Mouse (Mus musculus) hindbrain, embryonic 15.5 days (tissue): ENCODE data around the gene Scd3. TPM values are rescaled to one million over a fixed set of nuclear protein-coding genes. Genes with fewer than 3 reads are reported as not detected.

Experiments used
- ATAC-seq: fragments of 200-750 bp; cut with Nextera tagmentation; 2 replicates; pipeline ENCODE4 v1.8.0; 2017; ENCODE audit warnings: low read depth, moderate number of reproducible peaks, moderate TSS enrichment; ENCODE audit not compliant: low FRiP score
- H3K27ac ChIP-seq: fragments of 300-500 bp; sonication (generic); replicated peaks from 2 replicates; pipeline ENCODE4 v1.5.1; 2015; ENCODE audit warnings: mild to moderate bottlenecking, inconsistent platforms
- H3K27me3 ChIP-seq: fragments of 300-500 bp; sonication (generic); 2 replicates; pipeline ENCODE4 v1.6.1; 2015; ENCODE audit warnings: control low read depth, inconsistent platforms
- H3K36me3 ChIP-seq: fragments of 300-500 bp; sonication (generic); 2 replicates; pipeline ENCODE4 v1.6.1; 2015; ENCODE audit warnings: control low read depth, inconsistent platforms
- H3K4me1 ChIP-seq: fragments of 300-500 bp; sonication (generic); replicated peaks from 2 replicates; pipeline ENCODE4 v1.6.1; 2015; ENCODE audit warnings: control low read depth, inconsistent platforms
- H3K4me2 ChIP-seq: fragments of 300-500 bp; sonication (generic); 2 replicates; pipeline ENCODE4 v1.6.1; 2015; ENCODE audit warnings: moderate library complexity, mild to moderate bottlenecking, inconsistent platforms
- H3K4me3 ChIP-seq: fragments of 300-500 bp; sonication (generic); 2 replicates; pipeline ENCODE4 v1.5.1; 2015; ENCODE audit warnings: mild to moderate bottlenecking, inconsistent platforms
- H3K9ac ChIP-seq: fragments of 300-500 bp; sonication (generic); 2 replicates; pipeline ENCODE4 v1.6.1; 2015; ENCODE audit warnings: inconsistent platforms
- H3K9me3 ChIP-seq: fragments of 300-500 bp; sonication (generic); 2 replicates; pipeline ENCODE4 v1.6.1; 2016; ENCODE audit warnings: control low read depth, inconsistent platforms
- WGBS: fragments of 180-500 bp; shearing (Covaris S2); methylation state at CpG from one replicate; pipeline ENCODE4 v1.1.7; 2015; 5-methylcytosine and 5-hydroxymethylcytosine counted together
- polyA plus RNA-seq: library from polyadenylated mRNA; unstranded; fragments of >200 nt; fragmentation: Nextera tagmentation; extraction: Ambion mirVana; gene quantifications from 2 replicates; pipeline ENCODE4 v1.2.1, GENCODE M21; 2015

Gene Scd3
- polyA plus RNA-seq, 1 experiment from 2014 or later = 6.7 TPM

DNA sequence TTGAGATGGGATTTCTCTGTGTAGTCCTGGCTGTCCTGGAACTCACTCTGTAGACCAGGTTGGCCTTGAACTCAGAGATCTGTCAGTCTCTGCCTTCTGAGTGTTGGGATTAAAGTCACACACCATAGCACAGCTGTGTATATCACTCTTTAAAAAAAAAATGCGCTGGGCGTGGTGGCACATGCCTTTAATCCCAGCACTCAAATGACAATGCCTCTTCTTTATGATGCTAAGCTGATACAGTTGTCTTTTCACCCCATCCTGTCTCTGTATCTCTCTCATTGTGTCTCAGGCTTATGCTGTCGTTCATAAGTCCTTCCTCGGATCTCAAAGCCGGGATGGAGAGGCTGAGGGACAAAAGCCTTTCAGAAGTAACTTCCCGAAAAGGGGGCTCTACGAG lies 58.7 kb downstream of the Scd3 start:
- WGBS = 79% methylated on average over 7 of the region's 7 CpGs
- no peak for ATAC-seq

GRCm38 (mm10) chr19:44263581-44263980 lies 60.5 kb downstream of the Scd3 start:
- 88% methylated on average over 3 of the region's 3 CpGs for WGBS
- Histone ChIP-seq H3K36me3 (no peaks in the 10 kb centered on the region), H3K27ac (no peak overlapping the region), H3K4me3 (no peak overlapping the region), H3K27me3 (no peaks in the 10 kb centered on the region), H3K4me2 (no peak overlapping the region), H3K9ac (no peak overlapping the region), H3K9me3 (no peaks in the 10 kb centered on the region), H3K4me1 (0 out of 2 replicates have a peak, but pooled peaks cover 9% of the 10 kb centered on the region)
- ATAC-seq = no peak

More for the DNA sequence above, 58.7 kb downstream of the Scd3 start:
- Histone ChIP-seq H3K4me1 (0 out of 2 replicates have a peak, but pooled peaks cover 5% of the 10 kb centered on the region), H3K9me3 (no peaks in the 10 kb centered on the region), H3K27me3 (no peaks in the 10 kb centered on the region), H3K4me3 (no peak overlapping the region), H3K4me2 (no peak overlapping the region), H3K9ac (no peak overlapping the region), H3K36me3 (no peaks in the 10 kb centered on the region), H3K27ac (no peak overlapping the region)

- Histone ChIP-seq H3K9ac (no peak overlapping the region), H3K4me3 (no peak overlapping the region), H3K4me1 (0 out of 2 replicates have a peak, but pooled peaks cover 9% of the 10 kb centered on the region), H3K4me2 (no peak overlapping the region), H3K27me3 (no peaks in the 10 kb centered on the region), H3K27ac (no peak overlapping the region), H3K9me3 (no peaks in the 10 kb centered on the region), H3K36me3 (no peaks in the 10 kb centered on the region)
- 78% methylated on average over 9 of the region's 9 CpGs for WGBS
- ATAC-seq = no peak
These were observed 61.2 kb downstream of the Scd3 start for GRCm38 (mm10) chr19:44264226-44264625.

DNA sequence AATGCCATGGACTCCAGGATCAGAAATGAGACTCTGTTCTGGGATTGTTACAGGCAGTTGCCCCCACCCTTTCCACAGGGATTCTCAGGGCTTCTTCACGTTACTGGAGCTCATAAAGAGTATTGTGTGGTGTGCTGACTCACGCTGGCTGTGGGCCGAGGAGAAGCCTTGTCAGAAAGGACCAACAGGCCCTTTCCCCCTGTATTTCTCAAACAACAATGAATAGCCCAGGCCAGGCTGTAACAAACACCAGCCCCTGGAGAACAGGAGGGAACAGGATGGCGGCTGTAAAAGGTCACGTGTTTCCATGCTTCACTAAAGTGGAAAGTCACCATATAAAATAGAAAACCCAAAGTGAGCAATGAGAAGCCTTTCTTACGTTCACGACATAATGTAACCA lies 62.2 kb downstream of the Scd3 start:
- no peak overlapping the region for H3K4me3 ChIP-seq

DNA sequence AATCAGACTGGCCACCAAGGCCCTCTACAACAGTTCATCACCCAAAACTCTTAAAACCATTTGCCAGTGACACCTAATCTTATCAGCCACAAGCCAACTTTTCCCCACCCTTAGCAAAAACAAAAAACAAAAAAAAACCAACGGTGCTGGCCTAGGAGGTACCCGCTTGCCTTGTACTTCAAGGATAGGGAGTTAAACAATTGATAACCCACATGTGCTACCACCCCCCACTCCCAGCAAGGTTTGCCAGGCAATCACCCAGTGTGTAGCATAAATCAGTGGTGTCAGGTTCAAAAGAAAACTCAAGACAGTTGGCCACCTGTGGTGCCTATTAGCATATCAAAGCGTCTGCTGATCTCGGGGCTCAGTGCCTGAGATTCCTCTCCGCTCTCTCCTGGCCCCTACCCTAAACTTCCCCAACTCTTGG lies 62.9 kb downstream of the Scd3 start:
- WGBS = 20% methylated on average over 5 of the region's 5 CpGs
- peak overlapping the region; percentile 81; the same call in 1 of the 2 replicates for H3K4me2 ChIP-seq

More for the DNA sequence above, 62.2 kb downstream of the Scd3 start:
- H3K4me2 ChIP-seq = no peak overlapping the region
- H3K9me3 ChIP-seq = no peaks in the 10 kb centered on the region
- no peak overlapping the region for H3K9ac ChIP-seq
- no peak for ATAC-seq
- 25% methylated on average over 7 of the region's 7 CpGs for WGBS
- H3K27ac ChIP-seq = no peak overlapping the region
- no peaks in the 10 kb centered on the region for H3K36me3 ChIP-seq
- 0 out of 2 replicates have a peak, but pooled peaks cover 9% of the 10 kb centered on the region for H3K4me1 ChIP-seq
- no peaks in the 10 kb centered on the region for H3K27me3 ChIP-seq

DNA sequence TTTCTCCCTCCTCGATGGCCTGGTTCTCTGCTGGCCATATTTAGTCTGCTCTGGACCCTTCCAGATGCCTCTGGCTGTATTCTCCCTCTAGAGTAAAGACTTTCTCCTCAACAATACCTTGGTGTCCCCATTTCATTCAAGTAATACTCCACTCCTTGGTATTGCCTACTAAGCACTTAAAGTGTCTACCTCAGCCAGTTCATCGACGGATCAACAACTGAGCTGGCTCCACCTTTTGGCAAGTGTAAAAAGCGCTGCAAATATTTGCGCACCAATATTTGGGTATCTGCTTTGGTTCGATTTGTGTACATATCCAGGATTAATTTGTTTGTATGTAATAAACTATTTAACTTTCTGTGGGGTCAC lies 63.4 kb downstream of the Scd3 start:
- Histone ChIP-seq H3K9me3 (no peaks in the 10 kb centered on the region), H3K36me3 (no peaks in the 10 kb centered on the region), H3K9ac (peak overlapping the region; percentile 58; the same call in 1 of the 2 replicates), H3K4me3 (peak overlapping the region; percentile 49), H3K27me3 (no peaks in the 10 kb centered on the region), H3K27ac (peak overlapping the region; percentile 90), H3K4me1 (0 out of 2 replicates have a peak, but pooled peaks cover 9% of the 10 kb centered on the region), H3K4me2 (peak overlapping the region; percentile 81)
- no peak for ATAC-seq
- WGBS = 4% methylated on average over 6 of the region's 6 CpGs

More for the DNA sequence above, 62.9 kb downstream of the Scd3 start:
- no peaks in the 10 kb centered on the region for H3K36me3 ChIP-seq
- no peak overlapping the region for H3K9ac ChIP-seq
- H3K9me3 ChIP-seq = no peaks in the 10 kb centered on the region
- H3K4me3 ChIP-seq = no peak overlapping the region
- 0 out of 2 replicates have a peak, but pooled peaks cover 9% of the 10 kb centered on the region for H3K4me1 ChIP-seq
- no peak overlapping the region for H3K27ac ChIP-seq
- H3K27me3 ChIP-seq = no peaks in the 10 kb centered on the region
- ATAC-seq = no peak

GRCm38 (mm10) chr19:44266824-44267498 lies 63.9 kb downstream of the Scd3 start:
- H3K4me2 ChIP-seq = peak overlapping the region; percentile 81
- 0 out of 2 replicates have a peak, but pooled peaks cover 9% of the 10 kb centered on the region for H3K4me1 ChIP-seq
- H3K9me3 ChIP-seq = no peaks in the 10 kb centered on the region
- peak; percentile 98 for ATAC-seq
- no peaks in the 10 kb centered on the region for H3K36me3 ChIP-seq
- H3K27me3 ChIP-seq = no peaks in the 10 kb centered on the region
- peak overlapping the region; percentile 49 for H3K4me3 ChIP-seq
- H3K9ac ChIP-seq = peak overlapping the region; percentile 58
- WGBS = under 1% methylated on average over 42 of the region's 43 CpGs
- H3K27ac ChIP-seq = peak overlapping the region; percentile 90

DNA sequence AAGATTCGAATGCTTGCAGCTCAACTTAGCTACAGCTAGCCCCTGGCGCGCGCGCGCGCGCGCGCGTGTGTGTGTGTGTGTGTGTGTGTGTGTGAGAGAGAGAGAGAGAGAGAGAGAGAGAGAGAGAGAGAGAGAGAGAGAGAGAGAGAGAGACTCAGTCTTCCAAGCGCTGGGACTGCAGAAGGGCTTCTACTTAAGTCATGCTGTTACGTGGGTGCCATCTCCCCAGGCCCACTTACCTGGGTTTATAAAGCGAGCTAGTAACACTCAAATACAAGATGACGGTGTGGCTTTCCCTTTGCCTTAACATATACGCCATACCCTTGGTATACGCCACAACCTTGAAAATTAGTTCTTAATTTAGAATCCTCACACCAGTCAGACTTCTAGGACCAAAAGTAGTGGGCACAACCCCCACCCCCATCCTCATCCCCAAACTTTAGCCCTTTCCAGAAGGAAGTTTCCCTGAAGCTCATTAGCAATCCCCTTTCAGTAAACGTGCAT lies 64.5 kb downstream of the Scd3 start:
- peak overlapping the region; percentile 90 for H3K27ac ChIP-seq
- no peaks in the 10 kb centered on the region for H3K9me3 ChIP-seq
- WGBS = 14% methylated on average over 18 of the region's 18 CpGs
- H3K36me3 ChIP-seq = no peaks in the 10 kb centered on the region
- H3K9ac ChIP-seq = peak overlapping the region; percentile 58
- H3K4me2 ChIP-seq = peak overlapping the region; percentile 81
- peak; percentile 31; the same call in 1 of the 2 replicates for ATAC-seq
- H3K4me1 ChIP-seq = 0 out of 2 replicates have a peak, but pooled peaks cover 9% of the 10 kb centered on the region
- H3K4me3 ChIP-seq = peak overlapping the region; percentile 49
- H3K27me3 ChIP-seq = no peaks in the 10 kb centered on the region

DNA sequence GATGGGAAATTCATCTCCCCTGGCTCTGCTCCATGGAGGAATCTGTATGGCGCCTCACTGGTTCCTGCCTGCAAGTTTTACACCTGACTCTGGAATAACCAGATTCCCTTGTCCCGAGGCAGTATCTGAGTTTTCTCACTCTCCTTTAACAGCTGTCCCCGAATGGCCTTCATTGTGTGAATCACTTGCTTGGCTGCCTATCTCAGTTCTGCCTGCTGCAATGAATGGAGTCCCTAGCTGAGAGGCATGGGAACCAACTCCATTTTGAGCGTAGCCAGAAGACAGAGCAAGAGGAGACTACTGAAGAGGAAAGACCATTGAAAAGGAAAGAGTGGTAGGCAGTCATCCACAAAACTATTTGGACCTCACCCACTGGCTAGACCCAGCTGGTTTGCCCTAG lies 70.6 kb downstream of the Scd3 start:
- Histone ChIP-seq H3K27ac (no peak overlapping the region), H3K4me1 (0 out of 2 replicates have a peak, but pooled peaks cover 4% of the 10 kb centered on the region), H3K27me3 (no peaks in the 10 kb centered on the region), H3K9me3 (no peaks in the 10 kb centered on the region), H3K4me3 (no peak overlapping the region), H3K9ac (no peak overlapping the region), H3K36me3 (no peaks in the 10 kb centered on the region), H3K4me2 (no peak overlapping the region)
- ATAC-seq = no peak
- WGBS = 70% methylated on average over 4 of the region's 4 CpGs

DNA sequence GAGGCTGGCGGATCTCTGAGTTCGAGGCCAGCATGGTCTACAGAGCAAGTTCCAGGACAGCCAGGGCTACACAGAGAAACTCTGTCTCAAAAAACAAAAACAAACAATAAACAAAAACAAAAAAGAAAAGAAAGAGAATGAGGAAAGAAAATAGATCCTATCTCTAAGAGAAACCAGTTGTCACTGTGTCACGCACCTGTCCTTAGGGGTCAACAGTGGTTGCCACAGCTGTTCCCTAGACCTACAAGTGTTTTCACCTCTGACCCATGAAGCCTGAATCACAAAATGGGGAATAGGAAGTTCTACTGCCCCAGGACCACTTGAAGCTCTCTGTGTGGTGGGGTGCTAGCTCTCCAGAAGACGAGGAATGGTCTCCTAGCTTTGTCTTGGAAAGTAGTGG lies 71.4 kb downstream of the Scd3 start:
- H3K9ac ChIP-seq = no peak overlapping the region
- H3K4me1 ChIP-seq = 0 out of 2 replicates have a peak, but pooled peaks cover 4% of the 10 kb centered on the region
- no peaks in the 10 kb centered on the region for H3K27me3 ChIP-seq
- WGBS = 92% methylated on average over 4 of the region's 4 CpGs
- H3K4me3 ChIP-seq = no peak overlapping the region
- H3K4me2 ChIP-seq = no peak overlapping the region
- H3K36me3 ChIP-seq = no peaks in the 10 kb centered on the region
- H3K27ac ChIP-seq = no peak overlapping the region
- H3K9me3 ChIP-seq = no peaks in the 10 kb centered on the region
- no peak for ATAC-seq

DNA sequence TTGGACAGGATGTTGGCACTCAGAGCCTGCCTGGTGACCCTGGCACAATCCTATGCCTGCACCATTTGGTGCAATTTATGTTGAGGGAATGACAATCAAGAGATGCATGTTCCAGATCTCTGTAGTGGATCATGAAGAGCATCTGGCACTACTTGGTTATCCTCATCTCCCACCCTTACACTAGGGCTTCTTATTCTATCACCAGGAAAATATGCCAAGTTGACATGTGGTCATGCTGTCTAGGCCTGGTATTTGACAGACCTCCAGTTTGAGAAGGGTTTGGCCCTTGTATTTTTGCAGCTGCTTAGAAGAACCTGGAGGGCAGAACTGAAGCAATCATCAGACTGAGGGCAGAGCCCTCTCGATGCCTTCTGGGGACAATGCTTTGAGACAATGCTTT lies 72.3 kb downstream of the Scd3 start:
- H3K36me3 ChIP-seq = no peaks in the 10 kb centered on the region
- H3K4me1 ChIP-seq = 0 out of 2 replicates have a peak, but pooled peaks cover 4% of the 10 kb centered on the region
- no peak overlapping the region for H3K4me3 ChIP-seq
- WGBS = 100% methylated on average over 1 of the region's 1 CpGs
- no peak overlapping the region for H3K9ac ChIP-seq
- ATAC-seq = no peak
- no peaks in the 10 kb centered on the region for H3K27me3 ChIP-seq
- no peak overlapping the region for H3K4me2 ChIP-seq
- H3K27ac ChIP-seq = no peak overlapping the region
- no peaks in the 10 kb centered on the region for H3K9me3 ChIP-seq

- no peak overlapping the region for H3K4me2 ChIP-seq
- no peak for ATAC-seq
- H3K9me3 ChIP-seq = no peaks in the 10 kb centered on the region
- no peak overlapping the region for H3K4me3 ChIP-seq
- no peak overlapping the region for H3K27ac ChIP-seq
- H3K4me1 ChIP-seq = peaks cover 8% of the 10 kb centered on the region; the same call in 1 of the 2 replicates
- H3K9ac ChIP-seq = no peak overlapping the region
- 80% methylated on average over 5 of the region's 5 CpGs for WGBS
- H3K27me3 ChIP-seq = no peaks in the 10 kb centered on the region
- no peaks in the 10 kb centered on the region for H3K36me3 ChIP-seq
These were observed 73.8 kb downstream of the Scd3 start for GRCm38 (mm10) chr19:44276861-44277260.
